Mouse (Mus musculus) ovary, adult 18-20 months (tissue): ENCODE data around the gene Slc27a5.

Source experiments
- DNase-seq: peaks from one replicate; pipeline ENCODE4 v3.0.0; 2022; ENCODE audit warnings: low spot score, mixed read lengths

Gene Slc27a5

DNA sequence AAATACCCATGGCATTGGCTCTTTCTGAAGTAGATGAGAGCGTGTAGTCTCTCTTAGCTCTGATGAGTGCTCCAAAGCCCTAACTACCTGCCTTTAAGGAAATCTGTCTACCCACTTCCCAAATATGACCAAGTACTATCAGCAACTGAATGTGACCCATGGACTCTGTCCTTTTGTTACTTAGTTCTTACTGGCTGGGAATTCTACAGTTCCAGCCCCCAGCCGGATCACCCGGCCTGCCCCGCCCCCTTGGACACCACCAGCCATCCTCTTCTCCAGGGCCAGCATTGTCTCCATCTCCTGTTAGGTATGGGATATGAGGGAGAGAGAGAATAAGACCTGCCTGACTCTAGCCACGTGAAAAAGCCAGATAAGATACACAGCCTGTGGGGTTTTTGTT is at the start of gene Slc27a5:
Slc27a5 (minus strand) TSS at position 140 of the 400 bp plus-strand sequence.
- no peak for DNase-seq

DNA sequence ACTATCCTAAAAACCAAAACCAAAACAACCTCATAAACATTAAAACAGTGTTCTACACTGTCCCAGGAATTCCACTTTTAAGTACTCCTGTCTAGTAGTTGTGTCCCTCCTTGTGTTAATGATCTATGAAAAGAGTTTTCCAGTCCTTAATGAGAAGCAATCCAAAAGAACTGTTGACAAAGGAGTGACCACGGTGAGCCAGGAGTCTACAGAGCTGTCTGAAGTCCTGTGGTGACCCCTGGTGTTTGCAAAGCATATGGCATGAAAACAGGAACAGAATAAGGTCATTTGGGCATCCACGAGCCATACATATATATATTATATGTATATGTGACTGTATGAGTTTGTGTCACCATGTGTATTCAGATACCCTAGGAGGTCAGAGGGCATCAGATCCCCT is 48.1 kb upstream of the Slc27a5 start:
- no peak for DNase-seq

- DNase-seq = no peak
Observed at GRCm38 (mm10) chr7:13044254-13044625, 46.2 kb upstream of the Slc27a5 start.

GRCm38 (mm10) chr7:13043445-13044253 is 45.7 kb upstream of the Slc27a5 start:
- no peak for DNase-seq

GRCm38 (mm10) chr7:13043120-13043444 is 45.1 kb upstream of the Slc27a5 start:
- DNase-seq = no peak

- DNase-seq = no peak
Observed at GRCm38 (mm10) chr7:13042511-13042910, 44.5 kb upstream of the Slc27a5 start.

GRCm38 (mm10) chr7:13041256-13041655 is 43.3 kb upstream of the Slc27a5 start:
- no peak for DNase-seq

DNA sequence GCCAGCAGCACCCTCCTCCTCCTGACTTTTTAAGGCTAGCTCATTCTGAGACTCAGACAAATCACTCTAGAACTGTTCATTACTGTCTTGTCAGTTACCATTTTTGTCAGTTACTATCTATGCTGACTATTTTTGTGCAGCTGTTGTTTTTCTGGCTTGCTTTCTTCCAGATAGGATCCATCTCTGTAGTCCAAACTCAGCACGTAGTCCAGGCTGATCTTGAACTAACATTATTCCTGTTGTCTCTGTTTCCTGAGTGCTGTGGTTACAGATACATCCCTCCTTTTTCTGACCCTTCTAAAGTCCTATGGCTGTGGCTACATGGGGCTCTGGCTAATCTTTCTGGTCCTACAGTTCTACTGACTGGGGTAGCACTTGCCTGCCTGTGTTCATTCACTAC is 41.2 kb upstream of the Slc27a5 start:
- no peak for DNase-seq

DNA sequence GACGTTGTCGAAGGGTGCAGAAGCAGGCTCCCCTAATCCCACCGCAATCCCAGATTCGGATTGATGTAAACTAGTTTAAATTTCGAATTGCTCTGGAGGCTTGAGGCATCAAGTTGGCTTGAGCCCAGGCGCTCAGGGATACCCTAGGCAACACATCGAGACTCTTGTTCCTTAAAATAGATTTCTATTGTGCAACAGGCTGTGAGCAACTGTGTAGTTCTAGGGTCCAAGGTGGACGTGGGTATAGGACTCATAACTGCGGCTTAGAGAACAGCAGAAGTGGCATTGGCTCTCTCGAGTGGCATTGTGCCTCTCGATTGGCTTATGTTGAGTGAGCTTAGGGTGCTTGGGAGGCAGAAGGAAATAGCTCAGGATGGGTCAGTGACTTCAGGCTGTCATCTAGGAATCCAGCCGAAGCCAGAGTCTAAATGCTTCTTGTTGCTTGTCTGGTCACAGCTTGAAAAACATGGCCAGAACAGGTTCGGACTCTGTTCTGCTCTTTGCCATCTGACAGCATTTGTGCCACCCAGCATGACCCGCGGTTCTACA is 40.7 kb upstream of the Slc27a5 start:
- no peak for DNase-seq

DNA sequence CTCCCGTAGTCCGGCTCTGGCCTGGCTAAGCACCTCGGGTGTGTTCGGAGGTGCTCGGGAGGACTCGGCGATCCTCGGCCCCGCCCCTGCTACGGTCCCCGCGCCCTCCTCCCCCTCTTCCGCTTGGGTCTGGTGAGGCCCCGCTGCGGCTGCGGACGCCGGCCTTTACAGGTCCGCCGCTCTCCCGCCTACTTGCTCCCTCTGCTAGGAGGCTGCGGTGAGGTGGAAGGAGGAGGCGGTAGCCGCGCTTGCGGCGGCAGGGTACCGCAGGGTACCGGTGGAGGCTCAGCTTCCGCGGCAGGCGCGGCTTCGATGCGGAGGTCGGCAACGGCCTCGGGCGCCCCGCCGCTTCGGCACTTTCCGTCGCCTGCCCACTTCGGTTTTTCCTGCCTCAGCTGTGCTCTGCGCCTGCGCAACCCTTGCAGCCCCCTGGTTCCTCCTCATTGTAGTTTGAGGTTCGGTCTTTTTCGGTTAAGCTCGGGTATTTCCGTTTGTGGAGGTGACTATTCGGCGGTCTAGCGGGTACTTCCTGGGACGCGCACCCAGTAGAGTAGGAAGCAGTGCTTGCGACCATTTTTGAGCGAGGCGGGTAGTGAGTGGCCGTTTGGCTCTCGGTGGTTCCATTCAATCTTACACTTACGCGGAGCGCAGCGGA is 40.0 kb upstream of the Slc27a5 start, which contains the start of gene Ube2m:
Ube2m (minus strand) TSS at position 375 of the 655 bp plus-strand sequence.
- peak; percentile 96 for DNase-seq

GRCm38 (mm10) chr7:13037366-13037765 is 39.4 kb upstream of the Slc27a5 start:
- no peak for DNase-seq

DNA sequence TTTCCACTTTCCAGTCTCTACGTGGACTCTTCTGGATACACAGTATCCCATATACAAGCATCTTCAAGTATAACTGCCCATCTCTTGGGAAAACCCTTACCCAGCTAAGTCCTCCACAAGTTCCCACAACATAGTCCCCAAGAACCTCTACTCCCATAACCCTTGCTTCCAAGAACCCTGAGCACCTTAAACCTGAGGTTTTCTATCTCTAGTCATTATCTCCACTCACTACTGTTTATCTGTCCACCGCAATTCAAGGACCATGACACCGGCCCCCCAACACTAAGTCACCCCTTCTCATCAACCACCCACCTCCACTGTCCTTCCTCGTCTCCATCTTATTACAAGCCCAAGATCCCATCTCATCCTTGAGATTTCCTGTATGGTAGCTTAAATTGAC is 38.8 kb upstream of the Slc27a5 start:
- DNase-seq = no peak

DNA sequence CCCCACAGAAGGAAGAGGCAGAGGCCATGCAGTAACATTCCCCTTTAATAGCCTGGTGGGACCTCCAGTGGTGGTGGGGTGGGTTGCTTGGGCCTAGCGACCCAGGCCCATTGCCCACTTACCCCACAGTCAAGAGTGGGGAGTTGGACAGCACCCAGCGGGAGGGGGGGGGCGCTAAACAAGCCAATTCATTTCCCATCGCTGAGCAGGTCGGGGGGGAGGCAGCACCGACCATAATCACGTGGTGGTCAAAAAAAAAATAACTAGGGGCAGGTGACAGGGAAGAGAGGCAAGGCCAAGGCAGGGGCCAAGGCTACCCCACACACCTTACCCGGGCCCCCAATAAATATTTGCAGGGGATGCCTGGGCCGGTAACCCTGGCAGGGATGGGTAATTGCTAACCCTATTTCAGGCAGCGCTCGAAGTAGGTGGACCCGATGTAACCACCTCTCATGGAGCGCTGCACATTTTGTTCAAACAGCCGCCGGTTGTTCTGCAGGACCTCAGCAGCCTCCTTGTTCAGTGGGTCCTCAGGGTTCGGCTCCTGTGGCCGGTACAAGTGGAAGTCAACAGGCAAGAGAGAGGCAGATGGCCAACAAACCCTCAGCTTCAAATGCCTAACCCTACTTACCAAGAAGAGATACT is 37.3 kb upstream of the Slc27a5 start:
- DNase-seq = no peak

DNA sequence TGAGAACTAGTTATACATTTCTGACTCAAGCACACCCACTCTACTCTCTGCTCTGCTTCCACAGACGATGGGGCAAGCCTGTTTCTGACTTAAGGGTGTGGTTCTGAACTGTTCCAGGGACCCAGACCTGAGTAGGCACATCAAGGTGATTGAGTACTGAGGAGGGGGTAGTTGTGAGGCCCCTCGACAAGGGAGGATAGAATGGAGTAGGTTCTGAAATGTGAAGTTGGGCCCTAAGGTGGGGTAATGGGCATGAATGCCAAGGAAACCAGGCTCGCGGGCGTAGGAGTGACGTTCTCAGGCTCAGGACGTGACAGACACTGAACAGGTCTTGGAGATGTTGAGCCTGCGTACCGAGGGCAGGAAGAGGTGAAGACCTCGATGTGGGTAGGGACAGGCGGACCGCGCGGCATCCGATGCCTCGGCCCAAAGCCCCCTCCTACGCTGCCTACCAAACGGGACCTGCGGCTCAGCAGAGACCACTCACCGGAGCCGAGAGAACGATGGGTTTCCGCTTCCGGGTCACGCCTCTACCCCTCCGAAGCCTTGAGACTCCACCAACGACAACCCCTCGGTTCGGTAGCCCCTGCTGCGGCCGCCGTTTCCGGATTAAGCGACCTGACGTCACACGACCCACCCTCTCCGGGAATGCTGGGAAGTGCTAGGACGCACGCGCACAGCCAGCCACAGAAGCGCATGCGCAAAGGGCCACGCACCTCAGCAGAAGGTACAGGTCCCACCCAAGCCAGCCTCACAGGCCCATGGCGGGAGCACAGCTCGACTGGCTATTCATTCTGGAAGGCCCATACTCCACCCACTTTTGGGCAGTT is 36.4 kb upstream of the Slc27a5 start, which contains the start of gene Chmp2a:
Chmp2a (minus strand) TSS at position 660 of the 830 bp plus-strand sequence.
- DNase-seq = peak; percentile 95

- DNase-seq = no peak
Observed at GRCm38 (mm10) chr7:13033451-13034147, 35.6 kb upstream of the Slc27a5 start.

DNA sequence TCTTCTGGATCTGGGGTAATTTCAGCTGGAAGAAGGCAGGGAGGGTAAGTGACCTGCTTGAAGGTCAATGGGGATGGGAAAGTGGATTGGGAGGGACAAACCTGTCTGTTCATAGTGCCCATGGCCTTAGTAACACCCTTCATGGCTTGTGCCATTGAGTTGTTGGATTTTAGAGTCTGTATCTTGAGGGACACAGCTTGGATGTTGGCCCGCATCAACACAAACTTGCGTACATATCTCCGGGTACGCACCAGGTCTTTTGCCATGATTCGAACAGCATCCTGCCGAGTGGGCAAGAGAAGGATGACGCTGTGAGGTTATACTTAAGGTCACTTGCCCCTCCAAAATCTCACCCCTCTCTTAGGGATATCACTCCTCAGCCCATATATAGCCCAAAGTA is 34.5 kb upstream of the Slc27a5 start:
- no peak for DNase-seq

DNA sequence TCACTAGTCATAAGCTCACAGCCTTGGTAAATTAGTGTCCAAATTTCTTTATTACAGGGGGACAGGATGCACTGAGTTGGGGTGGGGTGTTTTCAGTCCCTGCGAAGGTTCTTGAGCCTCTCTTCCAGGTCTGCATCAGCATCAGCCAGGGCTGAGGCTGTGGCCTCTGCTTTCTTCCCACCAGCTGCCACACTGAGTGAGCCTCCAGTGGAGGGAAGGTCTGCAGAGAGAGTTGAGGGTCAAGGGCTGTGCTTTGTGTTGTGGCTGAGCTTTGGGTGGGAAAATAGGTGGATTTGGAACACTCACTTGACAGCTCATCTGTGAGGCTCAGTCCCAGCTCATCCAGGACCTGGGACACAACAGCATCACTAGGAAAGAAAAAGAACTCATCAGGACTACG is 34.0 kb upstream of the Slc27a5 start:
- no peak for DNase-seq

DNA sequence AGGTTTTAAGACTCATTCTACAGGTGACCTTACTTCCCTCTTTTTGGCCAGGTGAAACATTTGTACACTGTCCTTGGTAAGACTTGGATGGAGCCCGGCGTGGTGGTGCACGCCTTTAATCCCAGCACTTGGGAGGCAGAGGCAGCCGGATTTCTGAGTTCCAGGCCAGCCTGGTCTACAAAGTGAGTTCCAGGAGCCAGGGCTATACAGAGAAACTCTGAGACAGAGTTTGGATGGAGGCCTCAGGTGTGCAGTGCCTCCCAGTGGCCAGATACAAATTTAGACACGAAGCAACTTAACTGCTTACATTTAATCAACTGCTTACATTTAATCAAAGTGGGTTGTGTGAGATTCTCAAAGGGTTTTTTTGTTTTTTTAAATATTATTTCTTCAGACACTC is 33.1 kb upstream of the Slc27a5 start:
- no peak for DNase-seq

DNA sequence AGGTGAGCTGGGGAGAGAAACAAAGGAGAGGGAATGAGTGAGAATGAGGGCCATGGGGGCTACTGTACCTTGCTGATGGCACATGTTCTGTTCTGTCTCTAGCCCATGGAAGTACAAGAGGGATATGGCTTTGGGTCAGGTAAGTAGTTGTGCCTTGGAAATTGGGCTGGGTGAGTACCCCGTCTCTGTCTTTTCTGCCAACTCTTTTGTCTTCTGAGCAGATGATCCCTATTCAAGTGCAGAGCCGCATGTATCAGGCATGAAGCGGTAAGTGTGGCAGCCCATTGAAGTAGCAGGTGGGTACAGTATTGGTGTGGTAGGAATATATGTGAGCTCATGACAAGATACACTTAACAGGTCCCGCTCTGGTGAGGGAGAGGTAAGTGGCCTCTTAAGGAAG is 31.0 kb upstream of the Slc27a5 start:
- no peak for DNase-seq

DNA sequence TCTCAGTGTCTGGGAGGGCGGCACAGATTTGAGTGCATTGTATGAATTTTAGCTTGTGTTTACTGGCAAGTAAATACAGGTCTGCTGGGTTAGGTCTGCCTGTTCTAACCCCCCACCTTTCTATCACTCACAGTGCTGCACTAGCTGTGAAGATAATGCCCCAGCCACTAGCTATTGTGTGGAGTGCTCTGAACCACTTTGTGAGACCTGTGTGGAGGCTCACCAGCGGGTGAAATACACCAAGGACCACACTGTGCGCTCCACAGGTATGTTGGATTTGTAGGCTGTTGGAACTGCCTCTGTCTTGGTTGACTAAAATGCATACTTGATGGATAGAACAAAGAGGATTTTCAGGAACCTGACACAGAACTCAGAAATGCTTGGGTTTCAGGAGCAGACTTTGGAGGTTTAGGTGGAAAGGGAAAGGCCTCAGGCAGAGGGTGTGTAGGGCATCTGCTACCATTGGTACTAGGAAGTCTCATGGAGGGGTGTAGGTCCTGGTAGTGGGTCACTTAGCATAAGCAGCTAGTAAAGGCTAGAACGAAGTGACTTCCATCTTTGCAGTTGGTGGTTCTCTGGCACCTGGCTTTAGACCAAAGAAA is 27.6 kb upstream of the Slc27a5 start:
- DNase-seq = no peak

- DNase-seq = peak; percentile 58
Observed at GRCm38 (mm10) chr7:13024805-13025204, 26.8 kb upstream of the Slc27a5 start.
